Comparison of ENCODE assay signal across 22 mouse cellular contexts in genomic region chr12:70539124-70539523, GRCm38 (mm10).
DNase-seq lines count a peak whose midpoint lies in the region; ATAC-seq and TF ChIP-seq lines count a peak whose summit lies in the region.
"Had no signal": no experiment of that assay in that cellular context is flagged by ENCODE, and none has a peak within 500 bp of the region (broad histone marks: within the 10 kb centered on the region; RNA-seq: fewer than 3 reads in every experiment).

No protein-coding gene starts in this region.

- H3K27ac ChIP-seq in gastrocnemius, adult 2 months: peak overlapping the region; percentile 85
- no peak overlapping the region for H3K27ac ChIP-seq in midbrain, embryonic 11.5 days (ENCODE audit: low read depth, low read length)
- no peak overlapping the region for H3K27ac ChIP-seq in midbrain, embryonic 13.5 days
- H3K27ac ChIP-seq: embryonic facial prominence, embryonic 13.5 days; embryonic facial prominence, embryonic 15.5 days; forebrain, embryonic 13.5 days; forebrain, embryonic 15.5 days had no signal

- H3K4me2 ChIP-seq in midbrain, embryonic 11.5 days: no peak overlapping the region
- no peak overlapping the region for H3K4me2 ChIP-seq in midbrain, embryonic 13.5 days (replicated peaks)
- H3K4me2 ChIP-seq: embryonic facial prominence, embryonic 13.5 days; embryonic facial prominence, embryonic 15.5 days; forebrain, embryonic 13.5 days; forebrain, embryonic 15.5 days had no signal

- no peaks in the 10 kb centered on the region for H3K9me3 ChIP-seq in midbrain, embryonic 11.5 days (ENCODE audit: control insufficient read depth, low read length)
- H3K9me3 ChIP-seq in midbrain, embryonic 13.5 days: no peaks in the 10 kb centered on the region
- H3K9me3 ChIP-seq: embryonic facial prominence, embryonic 13.5 days; embryonic facial prominence, embryonic 15.5 days; forebrain, embryonic 13.5 days; forebrain, embryonic 15.5 days; G1E had no signal

- no peaks in the 10 kb centered on the region for H3K36me3 ChIP-seq in midbrain, embryonic 11.5 days (ENCODE audit: control insufficient read depth, insufficient read depth, low read length)
- no peaks in the 10 kb centered on the region for H3K36me3 ChIP-seq in midbrain, embryonic 13.5 days
- H3K36me3 ChIP-seq: embryonic facial prominence, embryonic 13.5 days; embryonic facial prominence, embryonic 15.5 days; forebrain, embryonic 15.5 days; G1E had no signal

- no peak overlapping the region for H3K9ac ChIP-seq in midbrain, embryonic 11.5 days (ENCODE audit: low read length)
- no peak overlapping the region for H3K9ac ChIP-seq in midbrain, embryonic 13.5 days (replicated peaks)
- H3K9ac ChIP-seq: embryonic facial prominence, embryonic 13.5 days; embryonic facial prominence, embryonic 15.5 days; forebrain, embryonic 13.5 days; forebrain, embryonic 15.5 days; forebrain, postnatal 0 days had no signal

- DNase-seq in adrenal gland, adult (ENCODE audit: inconsistent age in 2 of 2, low spot score in 1 of 2): peak; percentile 22 to 80
- no peak for DNase-seq in adrenal gland, adult 18-20 months (ENCODE audit: low spot score in 2 of 2)
- DNase-seq in gastrocnemius, adult 2 months: no peak
- no peak for DNase-seq in gastrocnemius, postnatal 4 days (ENCODE audit: low spot score in 2 of 2)
- DNase-seq in midbrain, embryonic 11.5 days (ENCODE audit: low spot score, missing footprints): peak; percentile 76
- DNase-seq: B cell, adult 2 months; cerebellum, adult 11 months; cerebellum, adult 18-20 months; cerebellum, adult 8-10 months; cerebellum, adult 9-11 months; embryo, embryonic 11 days; forebrain, postnatal 0 days had no signal

- no peak for TF ChIP-seq CTCF in gastrocnemius, adult 2 months (IDR thresholded peaks at IDR 0.05)

- H3K4me1 ChIP-seq in midbrain, embryonic 11.5 days (ENCODE audit: control insufficient read depth, insufficient read depth, low read length): no peaks in the 10 kb centered on the region
- peaks cover 8% of the 10 kb centered on the region; the same call in 1 of the 2 replicates for H3K4me1 ChIP-seq in midbrain, embryonic 13.5 days (replicated peaks)

- H3K4me3 ChIP-seq in gastrocnemius, adult 2 months: no peak overlapping the region
- no peak overlapping the region for H3K4me3 ChIP-seq in midbrain, embryonic 11.5 days (ENCODE audit: low read depth, low read length)
- no peak overlapping the region for H3K4me3 ChIP-seq in midbrain, embryonic 13.5 days (replicated peaks)
- H3K4me3 ChIP-seq: embryonic facial prominence, embryonic 13.5 days; embryonic facial prominence, embryonic 15.5 days; erythroblast, embryonic 14.5 days; forebrain, embryonic 13.5 days; forebrain, embryonic 15.5 days had no signal

- WGBS in midbrain, embryonic 11.5 days: 67% methylated on average over 4 of the region's 4 CpGs
- WGBS in midbrain, embryonic 13.5 days: 59% methylated on average over 4 of the region's 4 CpGs

- no peaks in the 10 kb centered on the region for H3K27me3 ChIP-seq in midbrain, embryonic 11.5 days (ENCODE audit: control insufficient read depth, insufficient read depth, low read length)
- no peaks in the 10 kb centered on the region for H3K27me3 ChIP-seq in midbrain, embryonic 13.5 days
- H3K27me3 ChIP-seq: CH12.LX; embryonic facial prominence, embryonic 13.5 days; embryonic facial prominence, embryonic 15.5 days; forebrain, embryonic 13.5 days; forebrain, embryonic 15.5 days; Patski had no signal

- intact Hi-C loops in gastrocnemius, adult 2 months (cut with DNase I): loop anchor here (5.0 kb wide), 1 partner anchor 42 kb away; no protein-coding TSS in a partner anchor

- ATAC-seq in midbrain, embryonic 11.5 days (ENCODE audit: low FRiP score): no peak
- no peak for ATAC-seq in midbrain, embryonic 13.5 days
- ATAC-seq: CD4-positive, CD25-positive, alpha-beta regulatory T cell, adult 4 months; forebrain, embryonic 13.5 days; forebrain, embryonic 15.5 days; forebrain, postnatal 0 days; Patski had no signal

Comparison
In these comparisons a context has a peak if more than half of its experiments do, and no peak if none do; other contexts are left out.
1. DNase-seq: peak in adrenal gland, adult (2 of 2) and midbrain, embryonic 11.5 days (single experiment); none in adrenal gland, adult 18-20 months (0 of 2), gastrocnemius, adult 2 months (single experiment) and gastrocnemius, postnatal 4 days (0 of 2).